Mouse (Mus musculus) layer of hippocampus, postnatal 10 days (tissue): ENCODE data around the gene Tatdn2. TPM values are rescaled to one million over a fixed set of nuclear protein-coding genes. Genes with fewer than 3 reads are reported as not detected.
"Not testable (repeated sequence)": the region's sequence is repeated elsewhere in the genome, so short reads cannot be mapped to it uniquely, and the experiment has no call there.

Experiments
- DNase-seq, 2 experiments: peaks; one replicate each; pipeline ENCODE4 v3.0.0; 2021; ENCODE audit warnings: low spot score in 2 of 2
- total RNA-seq, 2 experiments: library from RNA; stranded (reverse); gene quantifications; 2 replicates each; pipeline ENCODE4 v1.2.3; 2021

Gene Tatdn2
- total RNA-seq, 2 experiments from 2014 or later: 59.7 to 74.3 TPM

GRCm38 (mm10) chr6:113669821-113670220, 27.0 kb upstream of the Tatdn2 start:
- DNase-seq: no peak

- not testable (repeated sequence) for DNase-seq
These were observed 24.8 kb upstream of the Tatdn2 start for GRCm38 (mm10) chr6:113672029-113672428.

- DNase-seq: no peak
These were observed 23.9 kb upstream of the Tatdn2 start for GRCm38 (mm10) chr6:113672989-113673388.

- DNase-seq: no peak
These were observed 21.6 kb upstream of the Tatdn2 start for GRCm38 (mm10) chr6:113675234-113675633.

GRCm38 (mm10) chr6:113675991-113676390, 20.9 kb upstream of the Tatdn2 start:
- no peak for DNase-seq

- no peak for DNase-seq
These were observed 19.6 kb upstream of the Tatdn2 start for GRCm38 (mm10) chr6:113677070-113677734.

- DNase-seq: peak in 1 of 2 experiments; percentile 48
These were observed 18.4 kb upstream of the Tatdn2 start for GRCm38 (mm10) chr6:113678246-113679012.

GRCm38 (mm10) chr6:113679993-113680566, 16.8 kb upstream of the Tatdn2 start:
- DNase-seq: no peak

- DNase-seq: peak; percentile 81 to 85
These were observed 15.6 kb upstream of the Tatdn2 start for GRCm38 (mm10) chr6:113681271-113681670.

- no peak for DNase-seq
These were observed 13.6 kb upstream of the Tatdn2 start for GRCm38 (mm10) chr6:113683081-113683825.

GRCm38 (mm10) chr6:113686551-113687125, 10.2 kb upstream of the Tatdn2 start:
- no peak for DNase-seq

GRCm38 (mm10) chr6:113690008-113690399, 6.8 kb upstream of the Tatdn2 start:
- no peak for DNase-seq

GRCm38 (mm10) chr6:113690400-113691083, 6.3 kb upstream of the Tatdn2 start:
- no peak for DNase-seq

GRCm38 (mm10) chr6:113691084-113691462, 5.8 kb upstream of the Tatdn2 start:
- no peak for DNase-seq

- DNase-seq: no peak
These were observed 4.2 kb upstream of the Tatdn2 start for GRCm38 (mm10) chr6:113692661-113693133.

- DNase-seq: no peak
These were observed 3.5 kb upstream of the Tatdn2 start for GRCm38 (mm10) chr6:113693377-113693776.

GRCm38 (mm10) chr6:113695203-113695602, 1.6 kb upstream of the Tatdn2 start:
- DNase-seq: no peak

- DNase-seq: no peak
These were observed 989 bp upstream of the Tatdn2 start for GRCm38 (mm10) chr6:113695766-113696355.

GRCm38 (mm10) chr6:113697222-113698205, 664 bp downstream of the Tatdn2 start:
- DNase-seq: peak; percentile 31 to 42
